ENCODE assay signal across 23 mouse cellular contexts in genomic region chr3:107399991-107400640, GRCm38 (mm10). TPM values are rescaled to one million over a fixed set of nuclear protein-coding genes. Genes with fewer than 3 reads are reported as not detected.
A peak's percentile ranks its signal among the peaks of the same experiment; 100 is the strongest.
DNase-seq lines count a peak whose midpoint lies in the region; TF ChIP-seq lines count a peak whose summit lies in the region.
"Had no signal": no experiment of that assay in that cellular context is flagged by ENCODE, and none has a peak within 500 bp of the region (broad histone marks: within the 10 kb centered on the region; RNA-seq: fewer than 3 reads in every experiment).

No protein-coding gene starts in this region.

- peak; percentile 63 for DNase-seq in gastrocnemius, adult 2 months
- DNase-seq in gastrocnemius, postnatal 10 days, result no peak
- DNase-seq in CH12.LX (ENCODE audit: extremely low read depth), result no peak
- peak; percentile 23 to 25 for DNase-seq in gastrocnemius, postnatal 36 days
- DNase-seq in thymus, postnatal 10 days (ENCODE audit: low spot score in 2 of 2), result no peak
- no peak for DNase-seq in adrenal gland, postnatal 10 days
- DNase-seq: adrenal gland, adult 2 months; adrenal gland, postnatal 25 days; B cell, adult 2 months; cerebellum, adult 11-12 months; cerebellum, adult 8-10 months; cerebellum, postnatal 14 days; forebrain, postnatal 0 days; heart, adult 2 months; heart, postnatal 36 days; kidney, adult 11 months; kidney, adult 8-10 months had no signal

- TF ChIP-seq EP300 in CH12.LX (IDR thresholded peaks at IDR 0.05; ENCODE audit: low read length), result peak; percentile 59

- no peaks in the 10 kb centered on the region for H3K9me3 ChIP-seq in CH12.LX (replicated peaks; ENCODE audit: low read length)
- H3K9me3 ChIP-seq: hindbrain, embryonic 10.5 days; hindbrain, embryonic 13.5 days; intestine, embryonic 15.5 days had no signal

- H3K36me3 ChIP-seq in CH12.LX (replicated peaks in 1 of 2; ENCODE audit: control insufficient read depth in 1 of 2, insufficient read depth in 1 of 2, low read length in 1 of 2), result no peaks in the 10 kb centered on the region
- H3K36me3 ChIP-seq: hindbrain, embryonic 10.5 days; hindbrain, embryonic 13.5 days; intestine, embryonic 15.5 days had no signal

- intact Hi-C loops in gastrocnemius, adult 2 months (cut with DNase I), result loop anchor here (2.0 kb wide), 1 partner anchor 61 kb away; no protein-coding TSS in a partner anchor
- intact Hi-C loops in gastrocnemius, postnatal 36 days (cut with DNase I), result loop anchor here (5.0 kb wide), 1 partner anchor 57 kb away; the partner anchor contains the start of gene Kcnc4

- TF ChIP-seq RAD21 in CH12.LX (IDR thresholded peaks at IDR 0.05; ENCODE audit: low read depth, low read length), result no peak

- no peak for TF ChIP-seq POLR2A in CH12.LX (IDR thresholded peaks at IDR 0.05; ENCODE audit: low read depth, low read length)

- no peak overlapping the region for H3K4me2 ChIP-seq in CH12.LX (ENCODE audit: insufficient read depth, low read depth, poor library complexity, severe bottlenecking)
- H3K4me2 ChIP-seq: heart, embryonic 11.5 days; hindbrain, embryonic 13.5 days; intestine, embryonic 15.5 days had no signal

- H3K27ac ChIP-seq in gastrocnemius, adult 2 months, result peak overlapping the region; percentile 85
- H3K27ac ChIP-seq in CH12.LX (ENCODE audit: insufficient read depth, low read depth), result no peak overlapping the region
- H3K27ac ChIP-seq: heart, adult 2 months; hindbrain, embryonic 10.5 days; hindbrain, embryonic 13.5 days; intestine, embryonic 15.5 days had no signal

- in situ Hi-C loops in CH12.LX (cut with MboI; ENCODE audit: low pct_ligation_motif_present, low pct_unique_long_range_greater_than_20kb, low sequenced_read_pairs), result no loop called here

- dilution Hi-C loops in CH12.LX (cut with MboI; ENCODE audit: extremely low pct_ligation_motif_present, extremely low pct_unique_long_range_greater_than_20kb, low sequenced_read_pairs), result no loop called here

- H3K79me2 ChIP-seq in CH12.LX (replicated peaks; ENCODE audit: control insufficient read depth, extremely low read depth, insufficient read depth, poor library complexity, severe bottlenecking), result no peaks in the 10 kb centered on the region

- H3K4me1 ChIP-seq in CH12.LX (ENCODE audit: control insufficient read depth in 1 of 2, insufficient read depth in 2 of 2), result peaks cover 0 to 10% of the 10 kb centered on the region in 2 experiments; a peak in 3 of 4 replicates
- H3K4me1 ChIP-seq: hindbrain, embryonic 10.5 days; hindbrain, embryonic 13.5 days; intestine, embryonic 15.5 days had no signal

- no peak for TF ChIP-seq CTCF in gastrocnemius, adult 2 months (IDR thresholded peaks at IDR 0.05)
- TF ChIP-seq CTCF in CH12.LX (conservative IDR thresholded peaks at IDR 0.05 in 1 of 2, IDR thresholded peaks at IDR 0.05 in 1 of 2; ENCODE audit: low read depth in 2 of 2, low read length in 2 of 2), result no peak

- H3K27me3 ChIP-seq in CH12.LX (replicated peaks), result peaks cover 18% of the 10 kb centered on the region
- H3K27me3 ChIP-seq: hindbrain, embryonic 13.5 days; intestine, embryonic 15.5 days had no signal

- H3K9ac ChIP-seq in CH12.LX (ENCODE audit: insufficient read depth, low read depth), result no peak overlapping the region
- H3K9ac ChIP-seq: forebrain, postnatal 0 days; hindbrain, embryonic 13.5 days; intestine, embryonic 15.5 days had no signal

- peak overlapping the region; percentile 35; the same call in 1 of the 2 replicates for H3K4me3 ChIP-seq in gastrocnemius, adult 2 months
- H3K4me3 ChIP-seq in CH12.LX (replicated peaks in 1 of 3; ENCODE audit: low read depth in 2 of 3, low read length in 2 of 3, poor library complexity in 1 of 3), result no peak overlapping the region
- H3K4me3 ChIP-seq: heart, adult 2 months; hindbrain, embryonic 10.5 days; hindbrain, embryonic 13.5 days; intestine, embryonic 15.5 days had no signal

TF ChIP-seq in CH12.LX, 34 proteins besides CTCF, POLR2A, EP300 and RAD21:
- TF ChIP-seq ETS1 (conservative IDR thresholded peaks at IDR 0.05; ENCODE audit: low read depth, low read length), result peak; percentile 29; the same call in 1 of the 2 replicates
- no peak for TF ChIP-seq JUN (IDR thresholded peaks at IDR 0.05; ENCODE audit: insufficient read depth, low read depth, low read length)
- TF ChIP-seq NRF1 (IDR thresholded peaks at IDR 0.05; ENCODE audit: low read depth, low read length), result no peak
- TF ChIP-seq TCF12 (IDR thresholded peaks at IDR 0.05; ENCODE audit: low read depth, low read length), result peak; percentile 29; the same call in 1 of the 2 replicates
- peak; percentile 42; the same call in 1 of the 2 replicates for TF ChIP-seq IRF4 (IDR thresholded peaks at IDR 0.05; ENCODE audit: low read depth, low read length)
- no peak for TF ChIP-seq MAZ (IDR thresholded peaks at IDR 0.05; ENCODE audit: low read depth, low read length)
- no peak for TF ChIP-seq USF1 (IDR thresholded peaks at IDR 0.05; ENCODE audit: low read depth, low read length)
- TF ChIP-seq PAX5 (IDR thresholded peaks at IDR 0.05; ENCODE audit: low read length), result no peak
- 0 out of 2 replicates have a peak, but pooled peaks have one; percentile 26 for TF ChIP-seq BHLHE40 (IDR thresholded peaks at IDR 0.05; ENCODE audit: low read depth, low read length)
- peak; percentile 90 for TF ChIP-seq MEF2A (IDR thresholded peaks at IDR 0.05; ENCODE audit: borderline replicate concordance, low read depth, low read length)

RNA-seq across cellular contexts. Expression of gene Kcnc4, which starts 59.2 kb away (rescaled TPM):
- total RNA-seq in gastrocnemius, adult 2 months (2021), result 10 to 100 TPM; 51.9 to 72.3 TPM
- 10 to 100 TPM; 53.2 to 59.6 TPM for total RNA-seq in gastrocnemius, postnatal 10 days (2021)
- not detected in 2 replicates for total RNA-seq in CH12.LX (2012; rRNA removed)
- total RNA-seq in CH12.LX (2014; rRNA removed), result not detected in 2 replicates
- not detected in 2 replicates for polyA plus RNA-seq in CH12.LX (2012; ENCODE audit: insufficient read length, low read depth)
- 10 to 100 TPM; 72.7 to 86.8 TPM for total RNA-seq in gastrocnemius, postnatal 36 days (2021)
- total RNA-seq in adrenal gland, postnatal 10 days (2021), result 10 to 100 TPM in 1 of 2 experiments, 1 to 10 TPM in 1; 7.7 to 10.5 TPM
- total RNA-seq: granulocyte monocyte progenitor cell, adult 5-6 weeks; MEL had no signal

Comparison
In these comparisons a context has a peak if more than half of its experiments do, and no peak if none do; other contexts are left out.
1. DNase-seq: peak in gastrocnemius, adult 2 months (single experiment) and gastrocnemius, postnatal 36 days (2 of 2); none in gastrocnemius, postnatal 10 days (single experiment), CH12.LX (single experiment), thymus, postnatal 10 days (0 of 2) and adrenal gland, postnatal 10 days (single experiment).
2. RNA of gene Kcnc4, which starts 59.2 kb away (total RNA-seq): 72.7 to 86.8 TPM in gastrocnemius, postnatal 36 days, 51.9 to 72.3 TPM in gastrocnemius, adult 2 months, 53.2 to 59.6 TPM in gastrocnemius, postnatal 10 days and 7.7 to 10.5 TPM in adrenal gland, postnatal 10 days; not detected in CH12.LX; every median in the first group is over 4 times any median in the second.